Mouse (Mus musculus): ENCODE results near the gene Sesn3. TPM values are rescaled to one million over a fixed set of nuclear protein-coding genes. Genes with fewer than 3 reads are reported as not detected.
A peak's percentile ranks its signal among the peaks of the same experiment; 100 is the strongest.

Gene Sesn3
- polyA plus RNA-seq, 1 experiment: 3.9 TPM

DNA sequence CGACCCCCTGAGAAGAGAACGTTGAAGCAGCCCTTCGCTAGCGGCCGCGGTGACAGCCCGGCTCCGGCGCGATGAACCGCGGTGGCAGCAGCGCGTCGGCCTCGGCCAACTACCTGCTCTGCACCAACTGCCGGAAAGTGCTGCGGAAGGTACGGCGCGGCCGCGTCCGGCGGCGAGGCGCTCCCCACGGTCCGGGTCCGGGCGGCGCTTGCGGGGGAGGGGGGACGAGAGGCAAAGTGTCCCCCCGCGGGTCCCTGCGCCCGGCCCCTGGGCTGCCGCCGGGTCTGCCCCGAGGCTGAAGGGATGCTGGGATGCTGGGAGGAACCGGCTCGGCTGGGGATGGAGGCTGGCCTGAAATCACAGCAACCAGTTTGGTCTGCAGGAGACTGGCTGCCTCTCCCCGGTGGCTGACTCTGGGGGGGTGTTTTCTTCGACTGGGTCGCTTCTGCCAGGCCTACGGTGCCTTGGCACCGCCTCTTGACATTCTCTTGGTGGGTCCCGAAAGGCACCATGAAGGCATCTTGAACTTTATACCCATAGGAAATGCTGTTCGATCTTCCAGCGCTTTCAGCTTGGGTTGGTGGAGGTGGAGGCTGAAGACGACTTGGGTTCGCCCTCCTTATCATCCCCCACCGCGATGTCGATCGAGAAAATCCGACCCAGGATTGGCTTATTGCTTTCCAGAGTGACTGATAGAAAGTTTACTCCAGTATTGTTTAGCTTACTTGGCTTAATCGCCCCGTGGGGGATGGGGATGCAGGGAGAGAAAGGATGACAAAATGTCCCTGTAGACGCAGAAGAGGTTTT, 1.8 kb downstream of the Sesn3 start:
- Histone ChIP-seq H3K36me3 (replicated peaks; ENCODE audit: low read length) (no peaks in the 10 kb centered on the region), H3K27me3 (replicated peaks) (peaks cover 22% of the 10 kb centered on the region), H3K4me1 (peaks cover 21% of the 10 kb centered on the region), H3K4me3 (replicated peaks) (peak overlapping the region; percentile 93), H3K9me3 (no peaks in the 10 kb centered on the region)
- no peak for TF ChIP-seq FLI1 (IDR thresholded peaks at IDR 0.05; ENCODE audit: low read length)
- TF ChIP-seq GATA1 (IDR thresholded peaks at IDR 0.05; ENCODE audit: borderline replicate concordance, low read length): no peak

DNA sequence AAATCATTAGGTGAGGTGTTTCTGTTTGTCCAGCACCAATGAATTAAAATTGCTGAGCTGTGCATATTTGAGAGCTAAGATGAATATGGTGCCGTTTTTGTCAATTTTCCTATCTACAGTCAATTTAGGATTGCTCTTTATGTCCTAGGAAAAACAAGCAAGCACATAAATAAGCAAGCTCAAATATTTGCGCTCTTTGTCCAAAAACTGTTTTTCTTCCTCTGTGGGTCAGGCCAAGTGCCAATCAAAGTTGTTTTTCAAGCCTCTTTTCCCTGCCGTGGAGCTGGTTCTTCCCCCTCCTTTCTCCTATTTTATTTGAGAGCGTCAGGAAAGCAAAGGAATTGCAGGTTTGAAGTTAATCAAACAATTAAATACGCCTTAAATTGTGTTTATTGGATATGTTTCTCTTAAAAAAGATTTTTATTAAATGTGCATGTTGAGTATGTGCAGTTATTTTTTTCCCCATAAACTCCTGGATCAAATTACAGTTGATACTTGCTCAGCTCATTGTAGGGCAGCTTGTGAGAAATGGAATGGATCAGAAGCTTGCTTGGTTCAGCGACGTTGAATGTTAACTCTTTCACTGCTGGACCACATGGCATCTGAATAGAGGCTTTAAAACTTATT, 2.6 kb downstream of the Sesn3 start:
- TF ChIP-seq GATA1 (IDR thresholded peaks at IDR 0.05; ENCODE audit: borderline replicate concordance, low read length) (no peak), FLI1 (IDR thresholded peaks at IDR 0.05; ENCODE audit: low read length) (no peak)
- H3K9me3 ChIP-seq: no peaks in the 10 kb centered on the region
- H3K36me3 ChIP-seq (replicated peaks; ENCODE audit: low read length): no peaks in the 10 kb centered on the region
- no peak overlapping the region for H3K4me3 ChIP-seq (replicated peaks)
- H3K27me3 ChIP-seq (replicated peaks): peaks cover 22% of the 10 kb centered on the region
- peaks cover 21% of the 10 kb centered on the region for H3K4me1 ChIP-seq

GRCm38 (mm10) chr9:14280696-14281095, 5.8 kb downstream of the Sesn3 start:
- Histone ChIP-seq H3K36me3 (replicated peaks; ENCODE audit: low read length) (no peaks in the 10 kb centered on the region), H3K9me3 (no peaks in the 10 kb centered on the region)
- TF ChIP-seq GATA1 (IDR thresholded peaks at IDR 0.05; ENCODE audit: borderline replicate concordance, low read length): no peak
- TF ChIP-seq FLI1 (IDR thresholded peaks at IDR 0.05; ENCODE audit: low read length): no peak

DNA sequence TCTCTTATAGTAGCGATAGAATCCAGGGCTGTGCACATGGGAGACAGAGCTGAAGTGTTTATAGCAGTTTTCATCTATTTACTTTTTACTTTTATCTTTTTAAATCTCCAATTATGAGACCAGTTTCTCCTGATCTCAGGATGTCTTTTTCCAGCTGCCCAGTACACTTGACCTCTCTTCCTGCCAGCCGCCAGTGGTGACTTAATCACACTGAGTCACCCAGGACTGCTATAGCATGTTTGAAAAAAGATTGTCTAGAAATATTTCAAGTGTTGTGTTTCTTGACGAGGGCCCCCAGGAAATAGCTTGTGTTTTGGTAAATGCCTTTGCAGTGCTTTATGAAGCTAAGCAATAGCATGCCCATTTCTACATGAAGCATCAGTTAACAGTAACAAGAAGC, 10.2 kb downstream of the Sesn3 start:
- Histone ChIP-seq H3K4me3 (replicated peaks) (no peak overlapping the region), H3K9me3 (no peaks in the 10 kb centered on the region), H3K36me3 (replicated peaks; ENCODE audit: low read length) (no peaks in the 10 kb centered on the region), H3K4me1 (no peaks in the 10 kb centered on the region), H3K27me3 (replicated peaks) (peaks cover 3% of the 10 kb centered on the region)
- TF ChIP-seq FLI1 (IDR thresholded peaks at IDR 0.05; ENCODE audit: low read length) (no peak), GATA1 (IDR thresholded peaks at IDR 0.05; ENCODE audit: borderline replicate concordance, low read length) (no peak)

More at GRCm38 (mm10) chr9:14280696-14281095, 5.8 kb downstream of the Sesn3 start:
- Histone ChIP-seq H3K27me3 (replicated peaks) (peaks cover 19% of the 10 kb centered on the region), H3K4me3 (replicated peaks) (no peak overlapping the region), H3K4me1 (peaks cover 11% of the 10 kb centered on the region)

GRCm38 (mm10) chr9:14287234-14287633, 12.4 kb downstream of the Sesn3 start:
- Histone ChIP-seq H3K4me1 (no peaks in the 10 kb centered on the region), H3K4me3 (replicated peaks) (no peak overlapping the region), H3K9me3 (no peaks in the 10 kb centered on the region), H3K27me3 (replicated peaks) (peaks cover 1% of the 10 kb centered on the region), H3K36me3 (replicated peaks; ENCODE audit: low read length) (no peaks in the 10 kb centered on the region)
- no peak for TF ChIP-seq FLI1 (IDR thresholded peaks at IDR 0.05; ENCODE audit: low read length)
- no peak for TF ChIP-seq GATA1 (IDR thresholded peaks at IDR 0.05; ENCODE audit: borderline replicate concordance, low read length)

GRCm38 (mm10) chr9:14288500-14288899, 13.6 kb downstream of the Sesn3 start:
- H3K27me3 ChIP-seq (replicated peaks): peaks cover 1% of the 10 kb centered on the region
- TF ChIP-seq FLI1 (IDR thresholded peaks at IDR 0.05; ENCODE audit: low read length) (no peak), GATA1 (IDR thresholded peaks at IDR 0.05; ENCODE audit: borderline replicate concordance, low read length) (no peak)
- no peaks in the 10 kb centered on the region for H3K9me3 ChIP-seq
- H3K36me3 ChIP-seq (replicated peaks; ENCODE audit: low read length): no peaks in the 10 kb centered on the region
- H3K4me3 ChIP-seq (replicated peaks): no peak overlapping the region
- no peaks in the 10 kb centered on the region for H3K4me1 ChIP-seq

- no peaks in the 10 kb centered on the region for H3K36me3 ChIP-seq (replicated peaks; ENCODE audit: low read length)
- no peaks in the 10 kb centered on the region for H3K4me1 ChIP-seq
- TF ChIP-seq GATA1 (IDR thresholded peaks at IDR 0.05; ENCODE audit: borderline replicate concordance, low read length) (no peak), FLI1 (IDR thresholded peaks at IDR 0.05; ENCODE audit: low read length) (no peak)
- no peaks in the 10 kb centered on the region for H3K27me3 ChIP-seq (replicated peaks)
- H3K4me3 ChIP-seq (replicated peaks): no peak overlapping the region
- H3K9me3 ChIP-seq: no peaks in the 10 kb centered on the region
Measured at GRCm38 (mm10) chr9:14293866-14294265, 19.0 kb downstream of the Sesn3 start.

DNA sequence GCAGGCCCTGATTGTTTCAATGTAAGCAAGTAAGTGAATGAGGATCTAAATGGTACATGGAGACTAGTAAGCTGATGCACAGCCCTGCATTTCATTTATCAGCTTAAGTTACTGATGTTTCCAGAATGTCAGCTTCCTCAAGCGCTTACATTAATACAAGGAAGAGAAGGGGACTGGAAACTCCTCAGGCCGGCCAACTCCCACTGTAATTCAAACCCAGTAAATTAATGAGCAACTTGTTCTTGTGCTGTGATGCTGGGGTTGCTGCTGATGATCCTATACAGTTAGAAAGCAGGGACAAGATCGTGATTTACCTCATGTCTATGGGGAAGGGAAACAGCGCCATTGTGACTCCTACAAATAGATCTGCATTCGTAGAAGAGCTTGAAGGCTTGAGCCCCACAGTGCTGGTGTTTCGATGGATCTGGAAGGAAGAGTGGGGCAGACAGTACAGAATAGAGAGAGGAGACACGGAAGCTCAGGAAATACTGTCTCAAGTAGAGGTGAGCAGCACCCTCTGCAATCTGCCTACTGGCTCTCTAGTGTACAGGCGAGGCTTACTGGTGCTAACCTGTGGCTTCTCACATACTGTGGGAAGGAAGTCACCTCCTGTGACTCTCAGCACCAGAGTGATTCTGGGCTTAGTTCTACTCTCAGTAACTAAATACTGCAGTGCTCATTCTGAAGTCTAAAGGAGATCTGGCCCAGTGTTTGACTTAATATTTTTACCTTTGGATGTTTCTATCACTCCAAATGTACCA, 21.0 kb downstream of the Sesn3 start:
- no peaks in the 10 kb centered on the region for H3K27me3 ChIP-seq (replicated peaks)
- TF ChIP-seq FLI1 (IDR thresholded peaks at IDR 0.05; ENCODE audit: low read length): no peak
- no peak for TF ChIP-seq GATA1 (IDR thresholded peaks at IDR 0.05; ENCODE audit: borderline replicate concordance, low read length)
- H3K4me1 ChIP-seq: no peaks in the 10 kb centered on the region
- no peak overlapping the region for H3K4me3 ChIP-seq (replicated peaks)
- no peaks in the 10 kb centered on the region for H3K9me3 ChIP-seq
- no peaks in the 10 kb centered on the region for H3K36me3 ChIP-seq (replicated peaks; ENCODE audit: low read length)

- H3K27me3 ChIP-seq (replicated peaks): no peaks in the 10 kb centered on the region
Measured at GRCm38 (mm10) chr9:14297204-14297603, 22.3 kb downstream of the Sesn3 start.

More at GRCm38 (mm10) chr9:14297204-14297603, 22.3 kb downstream of the Sesn3 start:
- no peaks in the 10 kb centered on the region for H3K9me3 ChIP-seq
- TF ChIP-seq GATA1 (IDR thresholded peaks at IDR 0.05; ENCODE audit: borderline replicate concordance, low read length) (no peak), FLI1 (IDR thresholded peaks at IDR 0.05; ENCODE audit: low read length) (no peak)
- H3K4me3 ChIP-seq (replicated peaks): no peak overlapping the region
- no peaks in the 10 kb centered on the region for H3K4me1 ChIP-seq
- H3K36me3 ChIP-seq (replicated peaks; ENCODE audit: low read length): no peaks in the 10 kb centered on the region
